Mouse (Mus musculus) layer of hippocampus, postnatal 14 days (tissue): ENCODE measurements around the gene Dnase1l3. TPM values are rescaled to one million over a fixed set of nuclear protein-coding genes. Genes with fewer than 3 reads are reported as not detected.
"Not testable (repeated sequence)": the region's sequence is repeated elsewhere in the genome, so short reads cannot be mapped to it uniquely, and the experiment has no call there.

Source experiments
- DNase-seq, 2 experiments: peaks; one replicate each; pipeline ENCODE4 v3.0.0; 2021 to 2022; ENCODE audit warnings: low spot score in 2 of 2, mixed read lengths in 1 of 2
- total RNA-seq, 2 experiments: library from RNA; stranded (reverse); gene quantifications; 2 replicates each; pipeline ENCODE4 v1.2.3; 2021

The Dnase1l3 gene
- total RNA-seq, 2 experiments from 2014 or later: not detected

GRCm38 (mm10) chr14:8015756-8016155 is 21.4 kb upstream of the Dnase1l3 start:
- no peak for DNase-seq

- no peak for DNase-seq
Measured at GRCm38 (mm10) chr14:8011938-8012337, 17.6 kb upstream of the Dnase1l3 start.

- DNase-seq: no peak
Measured at GRCm38 (mm10) chr14:8011297-8011696, 16.9 kb upstream of the Dnase1l3 start.

- DNase-seq: no peak
Measured at GRCm38 (mm10) chr14:8007923-8008322, 13.6 kb upstream of the Dnase1l3 start.

GRCm38 (mm10) chr14:8007486-8007885 is 13.1 kb upstream of the Dnase1l3 start:
- DNase-seq: no peak

- DNase-seq: no peak
Measured at GRCm38 (mm10) chr14:8007084-8007483, 12.7 kb upstream of the Dnase1l3 start.

GRCm38 (mm10) chr14:8006061-8006460 is 11.7 kb upstream of the Dnase1l3 start:
- not testable (repeated sequence) for DNase-seq

GRCm38 (mm10) chr14:8003727-8004670 is 9.6 kb upstream of the Dnase1l3 start:
- no peak for DNase-seq

GRCm38 (mm10) chr14:8003093-8003670 is 8.8 kb upstream of the Dnase1l3 start:
- peak in 1 of 2 experiments; percentile 62 for DNase-seq

- peak; percentile 83 to 84 for DNase-seq
Measured at GRCm38 (mm10) chr14:8002432-8003092, 8.2 kb upstream of the Dnase1l3 start, which contains the start of gene Abhd6. Gene Abhd6 (plus strand): TSS chr14:8002902.

- DNase-seq: peak in 1 of 2 experiments; percentile 49
Measured at GRCm38 (mm10) chr14:8000831-8001685, 6.7 kb upstream of the Dnase1l3 start.

GRCm38 (mm10) chr14:8000247-8000646 is 5.9 kb upstream of the Dnase1l3 start:
- no peak for DNase-seq

GRCm38 (mm10) chr14:7999435-7999834 is 5.1 kb upstream of the Dnase1l3 start:
- DNase-seq: no peak

- DNase-seq: no peak
Measured at GRCm38 (mm10) chr14:7999030-7999429, 4.7 kb upstream of the Dnase1l3 start.

GRCm38 (mm10) chr14:7997255-7997696 is 2.9 kb upstream of the Dnase1l3 start:
- peak; percentile 93 to 94 for DNase-seq

- DNase-seq: no peak
Measured at GRCm38 (mm10) chr14:7992158-7992557, 2.2 kb downstream of the Dnase1l3 start.

- no peak for DNase-seq
Measured at GRCm38 (mm10) chr14:7991108-7991776, 3.1 kb downstream of the Dnase1l3 start.

GRCm38 (mm10) chr14:7989961-7990360 is 4.4 kb downstream of the Dnase1l3 start:
- no peak for DNase-seq

GRCm38 (mm10) chr14:7989371-7989770 is 5.0 kb downstream of the Dnase1l3 start:
- no peak for DNase-seq

GRCm38 (mm10) chr14:7986913-7987312 is 7.5 kb downstream of the Dnase1l3 start:
- DNase-seq: no peak
